Mouse (Mus musculus): ENCODE measurements around the gene Kif7. TPM values are rescaled to one million over a fixed set of nuclear protein-coding genes. Genes with fewer than 3 reads are reported as not detected.
A peak's percentile ranks its signal among the peaks of the same experiment; 100 is the strongest.

Kif7 gene
- polyA plus RNA-seq, 1 experiment, result 0.86 TPM

GRCm38 (mm10) chr7:79727091-79727490 is 11.6 kb upstream of the Kif7 start:
- no peak overlapping the region for H3K27ac ChIP-seq (ENCODE audit: insufficient read depth, low read depth, low read length)
- H3K4me1 ChIP-seq (ENCODE audit: control insufficient read depth, insufficient read depth, insufficient read length, low read length), result no peaks in the 10 kb centered on the region
- 11% methylated on average over 2 of the region's 2 CpGs for whole genome bisulfite sequencing
- H3K4me3 ChIP-seq (ENCODE audit: low read depth, low read length), result no peak overlapping the region
- no peaks in the 10 kb centered on the region for H3K27me3 ChIP-seq (ENCODE audit: control insufficient read depth, insufficient read depth, low read length)
- H3K36me3 ChIP-seq (ENCODE audit: control insufficient read depth, insufficient read depth, low read length), result no peaks in the 10 kb centered on the region
- TF ChIP-seq POLR2A (IDR thresholded peaks at IDR 0.05; ENCODE audit: low read depth, low read length) (no peak), CTCF (IDR thresholded peaks at IDR 0.05; ENCODE audit: extremely low read depth, insufficient read length, insufficient replicate concordance, low read depth, low read length) (peak; percentile 69; the same call in 1 of the 2 replicates)

GRCm38 (mm10) chr7:79721386-79721977 is 6.0 kb upstream of the Kif7 start:
- peaks cover 13% of the 10 kb centered on the region for H3K27me3 ChIP-seq (ENCODE audit: control insufficient read depth, insufficient read depth, low read length)
- H3K4me3 ChIP-seq (ENCODE audit: low read depth, low read length), result peak overlapping the region; percentile 63
- no peak for TF ChIP-seq CTCF (IDR thresholded peaks at IDR 0.05; ENCODE audit: extremely low read depth, insufficient read length, insufficient replicate concordance, low read depth, low read length)
- no peak for TF ChIP-seq POLR2A (IDR thresholded peaks at IDR 0.05; ENCODE audit: low read depth, low read length)
- peaks cover 3% of the 10 kb centered on the region; the same call in 1 of the 2 replicates for H3K4me1 ChIP-seq (ENCODE audit: control insufficient read depth, insufficient read depth, insufficient read length, low read length)
- H3K27ac ChIP-seq (ENCODE audit: insufficient read depth, low read depth, low read length), result no peak overlapping the region
- no peaks in the 10 kb centered on the region for H3K36me3 ChIP-seq (ENCODE audit: control insufficient read depth, insufficient read depth, low read length)
- under 1% methylated on average over 48 of the region's 48 CpGs for WGBS

- Histone ChIP-seq H3K4me1 (ENCODE audit: control insufficient read depth, insufficient read depth, insufficient read length, low read length) (peaks cover 4% of the 10 kb centered on the region; the same call in 1 of the 2 replicates), H3K36me3 (ENCODE audit: control insufficient read depth, insufficient read depth, low read length) (no peaks in the 10 kb centered on the region), H3K4me3 (ENCODE audit: low read depth, low read length) (no peak overlapping the region), H3K27ac (ENCODE audit: insufficient read depth, low read depth, low read length) (no peak overlapping the region), H3K27me3 (ENCODE audit: control insufficient read depth, insufficient read depth, low read length) (peaks cover 17% of the 10 kb centered on the region)
- 74% methylated on average over 17 of the region's 17 CpGs for WGBS
- no peak for TF ChIP-seq CTCF (IDR thresholded peaks at IDR 0.05; ENCODE audit: extremely low read depth, insufficient read length, insufficient replicate concordance, low read depth, low read length)
- TF ChIP-seq POLR2A (IDR thresholded peaks at IDR 0.05; ENCODE audit: low read depth, low read length), result no peak
Measured at GRCm38 (mm10) chr7:79710831-79711230, 4.7 kb downstream of the Kif7 start.

- Histone ChIP-seq H3K27ac (ENCODE audit: insufficient read depth, low read depth, low read length) (no peak overlapping the region), H3K4me3 (ENCODE audit: low read depth, low read length) (peak overlapping the region; percentile 42)
- WGBS, result 8% methylated on average over 55 of the region's 55 CpGs
Measured at GRCm38 (mm10) chr7:79710130-79710607, 5.4 kb downstream of the Kif7 start.

GRCm38 (mm10) chr7:79705210-79705609 is 10.3 kb downstream of the Kif7 start:
- Histone ChIP-seq H3K4me3 (ENCODE audit: low read depth, low read length) (no peak overlapping the region), H3K36me3 (ENCODE audit: control insufficient read depth, insufficient read depth, low read length) (no peaks in the 10 kb centered on the region), H3K27me3 (ENCODE audit: control insufficient read depth, insufficient read depth, low read length) (no peaks in the 10 kb centered on the region), H3K4me1 (ENCODE audit: control insufficient read depth, insufficient read depth, insufficient read length, low read length) (no peaks in the 10 kb centered on the region), H3K27ac (ENCODE audit: insufficient read depth, low read depth, low read length) (no peak overlapping the region)
- WGBS, result 86% methylated on average over 5 of the region's 5 CpGs
- TF ChIP-seq POLR2A (IDR thresholded peaks at IDR 0.05; ENCODE audit: low read depth, low read length), result no peak

More at GRCm38 (mm10) chr7:79710130-79710607, 5.4 kb downstream of the Kif7 start:
- TF ChIP-seq POLR2A (IDR thresholded peaks at IDR 0.05; ENCODE audit: low read depth, low read length) (no peak), CTCF (IDR thresholded peaks at IDR 0.05; ENCODE audit: extremely low read depth, insufficient read length, insufficient replicate concordance, low read depth, low read length) (no peak)
- Histone ChIP-seq H3K36me3 (ENCODE audit: control insufficient read depth, insufficient read depth, low read length) (no peaks in the 10 kb centered on the region), H3K4me1 (ENCODE audit: control insufficient read depth, insufficient read depth, insufficient read length, low read length) (0 out of 2 replicates have a peak, but pooled peaks cover under 1% of the 10 kb centered on the region), H3K27me3 (ENCODE audit: control insufficient read depth, insufficient read depth, low read length) (peaks cover 12% of the 10 kb centered on the region)

- WGBS, result 80% methylated on average over 16 of the region's 16 CpGs
- TF ChIP-seq CTCF (IDR thresholded peaks at IDR 0.05; ENCODE audit: extremely low read depth, insufficient read length, insufficient replicate concordance, low read depth, low read length), result no peak
- no peak overlapping the region for H3K27ac ChIP-seq (ENCODE audit: insufficient read depth, low read depth, low read length)
- H3K4me3 ChIP-seq (ENCODE audit: low read depth, low read length), result no peak overlapping the region
- no peaks in the 10 kb centered on the region for H3K27me3 ChIP-seq (ENCODE audit: control insufficient read depth, insufficient read depth, low read length)
- no peaks in the 10 kb centered on the region for H3K4me1 ChIP-seq (ENCODE audit: control insufficient read depth, insufficient read depth, insufficient read length, low read length)
- H3K36me3 ChIP-seq (ENCODE audit: control insufficient read depth, insufficient read depth, low read length), result peaks cover 5% of the 10 kb centered on the region; the same call in 1 of the 2 replicates
Measured at GRCm38 (mm10) chr7:79702755-79703154, 12.8 kb downstream of the Kif7 start.

GRCm38 (mm10) chr7:79696495-79696894 is 19.0 kb downstream of the Kif7 start:
- Histone ChIP-seq H3K36me3 (ENCODE audit: control insufficient read depth, insufficient read depth, low read length) (peaks cover 26% of the 10 kb centered on the region), H3K27me3 (ENCODE audit: control insufficient read depth, insufficient read depth, low read length) (no peaks in the 10 kb centered on the region), H3K27ac (ENCODE audit: insufficient read depth, low read depth, low read length) (no peak overlapping the region), H3K4me1 (ENCODE audit: control insufficient read depth, insufficient read depth, insufficient read length, low read length) (no peaks in the 10 kb centered on the region), H3K4me3 (ENCODE audit: low read depth, low read length) (no peak overlapping the region)
- 78% methylated on average over 8 of the region's 8 CpGs for WGBS
- no peak for TF ChIP-seq POLR2A (IDR thresholded peaks at IDR 0.05; ENCODE audit: low read depth, low read length)
- TF ChIP-seq CTCF (IDR thresholded peaks at IDR 0.05; ENCODE audit: extremely low read depth, insufficient read length, insufficient replicate concordance, low read depth, low read length), result no peak

Data from small intestine, adult 2 months (tissue).